Mouse (Mus musculus): ENCODE data around the gene Cabp2. TPM values are rescaled to one million over a fixed set of nuclear protein-coding genes. Genes with fewer than 3 reads are reported as not detected.

Gene Cabp2
- polyA plus RNA-seq, 1 experiment from 2014 or later, result not detected

DNA sequence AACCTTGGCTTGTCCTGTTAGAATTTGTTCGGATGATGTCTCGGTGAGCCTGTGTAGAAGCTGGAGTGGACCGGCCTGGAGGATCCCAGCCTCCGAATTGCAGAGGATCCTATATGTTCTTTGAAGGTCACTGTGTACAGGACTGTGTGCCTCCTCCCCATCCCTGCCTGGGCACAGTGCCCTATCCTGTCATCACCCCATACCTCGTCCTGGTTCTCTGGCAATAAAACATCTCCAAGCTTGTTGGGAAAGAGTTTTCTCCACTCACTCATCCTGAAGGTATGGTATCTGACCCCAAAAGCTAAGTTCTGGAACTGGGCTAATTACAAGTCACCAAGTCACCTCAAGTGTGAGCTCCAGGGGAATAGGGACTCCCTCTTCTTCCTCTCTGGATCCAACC, 5.7 kb downstream of the Cabp2 start:
- 84% methylated on average over 5 of the region's 5 CpGs for WGBS
- no peak for ATAC-seq (ENCODE audit: insufficient number of reproducible peaks, low FRiP score, low TSS enrichment, low read depth)
- no peak overlapping the region for H3K9ac ChIP-seq
- H3K36me3 ChIP-seq, result no peaks in the 10 kb centered on the region
- H3K4me1 ChIP-seq, result no peaks in the 10 kb centered on the region
- no peak overlapping the region for H3K27ac ChIP-seq
- H3K27me3 ChIP-seq, result 0 out of 2 replicates have a peak, but pooled peaks cover 12% of the 10 kb centered on the region
- H3K9me3 ChIP-seq, result no peaks in the 10 kb centered on the region
- H3K4me3 ChIP-seq, result no peak overlapping the region
- no peak overlapping the region for H3K4me2 ChIP-seq

DNA sequence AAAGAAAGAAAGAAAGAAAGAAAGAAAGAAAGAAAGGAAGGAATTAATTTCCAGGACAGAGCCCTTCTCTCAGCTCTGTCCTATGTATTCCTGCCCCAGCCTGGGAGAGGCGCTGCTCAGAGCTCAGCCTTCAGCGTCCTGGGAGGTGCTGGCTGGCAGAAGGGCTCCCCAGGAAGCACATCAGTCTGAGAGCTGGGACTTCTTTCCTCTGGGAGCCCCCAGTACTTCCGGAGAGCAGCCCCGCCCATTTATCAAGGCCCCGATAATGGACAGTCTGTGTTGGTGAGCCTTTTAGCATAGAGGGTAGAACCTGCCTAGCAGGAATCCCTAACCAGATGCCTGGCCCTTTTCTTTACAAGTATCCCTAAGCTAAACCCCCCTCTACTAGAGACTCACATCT, 6.8 kb downstream of the Cabp2 start:
- no peak overlapping the region for H3K9ac ChIP-seq
- no peak overlapping the region for H3K4me2 ChIP-seq
- no peaks in the 10 kb centered on the region for H3K36me3 ChIP-seq
- no peak overlapping the region for H3K4me3 ChIP-seq
- H3K4me1 ChIP-seq, result no peaks in the 10 kb centered on the region
- H3K9me3 ChIP-seq, result no peaks in the 10 kb centered on the region
- no peak for ATAC-seq (ENCODE audit: insufficient number of reproducible peaks, low FRiP score, low TSS enrichment, low read depth)
- WGBS, result 41% methylated on average over 5 of the region's 5 CpGs
- 0 out of 2 replicates have a peak, but pooled peaks cover 12% of the 10 kb centered on the region for H3K27me3 ChIP-seq
- H3K27ac ChIP-seq, result no peak overlapping the region

DNA sequence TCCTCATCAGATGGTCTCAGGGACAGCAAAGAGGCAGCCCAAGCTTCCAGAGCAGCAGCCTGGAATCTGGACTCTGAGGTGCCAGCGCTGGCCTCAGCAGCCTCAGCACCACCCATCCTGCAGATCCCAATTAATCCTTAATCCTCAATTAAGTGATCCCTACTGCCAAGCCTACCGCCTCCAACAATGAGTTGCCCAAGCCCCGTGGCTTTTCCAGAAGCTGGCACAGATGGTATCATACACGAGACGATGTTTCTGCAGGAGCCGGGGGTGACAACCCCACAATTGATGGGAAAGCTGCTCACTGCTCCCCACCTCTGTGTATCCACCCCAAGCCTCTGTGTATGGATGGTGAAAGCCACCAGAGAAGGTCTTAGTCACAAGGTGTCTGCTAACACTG, 7.8 kb downstream of the Cabp2 start:
- 0 out of 2 replicates have a peak, but pooled peaks cover 5% of the 10 kb centered on the region for H3K27me3 ChIP-seq
- H3K27ac ChIP-seq, result no peak overlapping the region
- ATAC-seq (ENCODE audit: insufficient number of reproducible peaks, low FRiP score, low TSS enrichment, low read depth), result no peak
- H3K36me3 ChIP-seq, result no peaks in the 10 kb centered on the region
- WGBS, result 80% methylated on average over 6 of the region's 6 CpGs
- no peak overlapping the region for H3K4me2 ChIP-seq
- no peak overlapping the region for H3K4me3 ChIP-seq
- no peak overlapping the region for H3K9ac ChIP-seq
- H3K9me3 ChIP-seq, result no peaks in the 10 kb centered on the region
- H3K4me1 ChIP-seq, result no peaks in the 10 kb centered on the region

DNA sequence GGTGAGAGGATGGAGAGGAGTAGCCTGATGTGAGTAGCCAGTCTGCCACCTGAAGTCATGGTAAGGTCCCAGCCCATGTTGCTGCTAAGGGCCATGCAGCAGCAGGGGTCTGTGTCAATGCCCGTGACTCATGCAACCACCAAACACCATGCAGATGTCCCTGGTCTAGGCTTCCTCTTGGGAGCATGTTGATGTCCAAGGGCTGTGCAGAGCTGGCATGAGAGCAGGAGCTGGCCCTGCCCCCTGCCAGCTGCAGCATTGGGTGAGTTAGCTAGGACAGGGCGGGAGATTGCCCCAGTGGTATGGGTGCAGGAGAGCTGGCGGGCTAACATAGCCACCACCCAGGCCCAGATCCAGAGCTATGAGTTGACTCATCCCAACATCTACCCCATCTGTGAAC, 9.1 kb downstream of the Cabp2 start:
- Histone ChIP-seq H3K36me3 (no peaks in the 10 kb centered on the region), H3K4me1 (no peaks in the 10 kb centered on the region; the same call in 1 of the 2 replicates), H3K9ac (no peak overlapping the region), H3K4me2 (no peak overlapping the region), H3K27ac (no peak overlapping the region), H3K27me3 (0 out of 2 replicates have a peak, but pooled peaks cover 4% of the 10 kb centered on the region), H3K4me3 (no peak overlapping the region), H3K9me3 (no peaks in the 10 kb centered on the region)
- WGBS, result 91% methylated on average over 3 of the region's 3 CpGs
- ATAC-seq (ENCODE audit: insufficient number of reproducible peaks, low FRiP score, low TSS enrichment, low read depth), result no peak

DNA sequence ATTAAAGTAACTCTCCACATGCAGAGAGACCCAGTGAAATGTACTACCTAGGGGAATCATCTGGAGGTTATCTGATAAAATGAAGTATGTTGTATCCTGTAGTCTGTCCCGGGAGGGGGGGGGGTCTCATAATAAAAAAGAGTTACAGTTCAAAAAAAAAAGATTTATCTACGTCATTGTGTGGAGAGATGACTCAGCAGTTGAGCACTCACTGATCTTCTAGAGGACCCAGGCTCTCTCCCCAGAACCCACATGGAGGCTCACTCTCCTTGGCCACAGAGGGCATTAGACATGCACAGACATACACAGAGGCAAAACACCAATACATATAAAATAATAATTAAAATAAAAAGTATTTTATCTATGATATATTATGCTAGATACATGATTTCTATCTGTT, 10.0 kb downstream of the Cabp2 start:
- H3K4me3 ChIP-seq, result no peak overlapping the region
- no peak for ATAC-seq (ENCODE audit: insufficient number of reproducible peaks, low FRiP score, low TSS enrichment, low read depth)
- peaks cover 6% of the 10 kb centered on the region; the same call in 1 of the 2 replicates for H3K4me1 ChIP-seq

DNA sequence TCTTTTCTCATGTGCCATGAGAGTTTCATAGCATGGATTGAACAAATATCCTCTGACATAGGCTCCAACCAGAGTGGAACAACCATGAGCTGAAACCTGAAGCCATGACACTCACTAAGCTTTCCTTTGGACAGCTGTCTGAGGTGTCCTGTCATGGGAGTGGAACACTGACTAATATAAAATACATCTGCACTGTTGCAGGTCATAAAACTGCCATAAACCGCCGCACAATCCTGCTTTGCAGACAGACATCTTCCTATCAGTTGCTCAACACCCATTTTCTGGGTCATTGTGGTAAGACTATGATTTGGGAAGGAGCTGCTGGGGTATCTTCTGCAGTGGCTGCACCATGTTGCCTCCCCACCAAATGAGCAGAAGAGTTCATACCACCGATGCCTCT, 11.4 kb downstream of the Cabp2 start:
- Histone ChIP-seq H3K4me1 (peaks cover 18% of the 10 kb centered on the region), H3K4me3 (no peak overlapping the region), H3K27me3 (0 out of 2 replicates have a peak, but pooled peaks cover 4% of the 10 kb centered on the region), H3K9me3 (no peaks in the 10 kb centered on the region), H3K36me3 (no peaks in the 10 kb centered on the region), H3K27ac (no peak overlapping the region), H3K9ac (no peak overlapping the region), H3K4me2 (no peak overlapping the region)
- 59% methylated on average over 3 of the region's 3 CpGs for WGBS
- no peak for ATAC-seq (ENCODE audit: insufficient number of reproducible peaks, low FRiP score, low TSS enrichment, low read depth)

More for the DNA sequence above, 10.0 kb downstream of the Cabp2 start:
- Histone ChIP-seq H3K9ac (no peak overlapping the region), H3K36me3 (no peaks in the 10 kb centered on the region), H3K27ac (no peak overlapping the region), H3K4me2 (no peak overlapping the region), H3K27me3 (0 out of 2 replicates have a peak, but pooled peaks cover 4% of the 10 kb centered on the region), H3K9me3 (no peaks in the 10 kb centered on the region)
- WGBS, result 38% methylated on average over 2 of the region's 2 CpGs

DNA sequence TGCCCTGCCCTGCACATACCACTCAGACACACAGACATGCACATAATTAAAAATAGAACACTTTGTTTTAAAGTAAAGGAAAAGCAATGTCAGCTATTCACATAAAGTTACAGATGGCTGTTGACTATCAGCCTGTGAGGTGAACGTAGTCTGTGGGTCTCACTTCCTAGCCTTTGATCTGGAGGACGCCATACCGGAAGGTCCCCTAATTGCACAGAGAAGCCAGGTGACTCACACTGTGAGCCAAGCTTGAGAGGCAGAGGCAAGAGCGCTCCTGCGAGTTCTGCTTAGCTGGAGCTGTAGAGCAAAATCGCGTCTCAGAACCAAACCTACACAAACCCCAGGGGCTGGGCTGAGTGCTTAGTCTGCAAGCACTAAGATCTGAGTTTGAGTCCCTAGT, 12.4 kb downstream of the Cabp2 start:
- no peak for ATAC-seq (ENCODE audit: insufficient number of reproducible peaks, low FRiP score, low TSS enrichment, low read depth)
- H3K9ac ChIP-seq, result no peak overlapping the region
- no peak overlapping the region for H3K4me3 ChIP-seq
- peaks cover 28% of the 10 kb centered on the region for H3K4me1 ChIP-seq
- 0 out of 2 replicates have a peak, but pooled peaks cover 4% of the 10 kb centered on the region for H3K27me3 ChIP-seq
- H3K27ac ChIP-seq, result no peak overlapping the region
- 43% methylated on average over 7 of the region's 7 CpGs for WGBS
- H3K36me3 ChIP-seq, result no peaks in the 10 kb centered on the region
- no peak overlapping the region for H3K4me2 ChIP-seq
- H3K9me3 ChIP-seq, result no peaks in the 10 kb centered on the region

DNA sequence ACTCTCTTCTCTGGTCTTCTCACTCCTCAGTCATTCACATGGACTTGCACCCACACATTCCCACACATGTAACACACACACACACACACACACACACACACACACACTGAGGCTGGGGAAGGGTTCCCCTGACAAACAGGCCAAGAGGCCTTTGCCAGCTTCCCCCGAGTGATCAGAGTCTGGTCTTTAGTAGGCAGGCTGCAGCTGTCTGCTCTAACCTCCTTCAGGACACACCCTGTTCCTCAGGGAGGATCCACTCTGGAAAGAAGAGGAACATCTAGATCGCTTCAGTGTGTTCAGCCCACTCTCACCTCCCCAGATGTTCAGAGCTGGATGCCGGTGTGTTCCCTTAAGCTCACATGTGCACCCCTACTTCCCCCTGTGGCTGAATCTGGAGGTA, 13.0 kb downstream of the Cabp2 start:
- no peak overlapping the region for H3K4me2 ChIP-seq
- no peaks in the 10 kb centered on the region for H3K36me3 ChIP-seq
- no peak overlapping the region for H3K27ac ChIP-seq
- no peak overlapping the region for H3K4me3 ChIP-seq
- H3K4me1 ChIP-seq, result peaks cover 33% of the 10 kb centered on the region
- ATAC-seq (ENCODE audit: insufficient number of reproducible peaks, low FRiP score, low TSS enrichment, low read depth), result no peak
- H3K9ac ChIP-seq, result no peak overlapping the region
- WGBS, result 60% methylated on average over 3 of the region's 3 CpGs
- H3K27me3 ChIP-seq, result peaks cover 4% of the 10 kb centered on the region; the same call in 1 of the 2 replicates
- no peaks in the 10 kb centered on the region for H3K9me3 ChIP-seq

DNA sequence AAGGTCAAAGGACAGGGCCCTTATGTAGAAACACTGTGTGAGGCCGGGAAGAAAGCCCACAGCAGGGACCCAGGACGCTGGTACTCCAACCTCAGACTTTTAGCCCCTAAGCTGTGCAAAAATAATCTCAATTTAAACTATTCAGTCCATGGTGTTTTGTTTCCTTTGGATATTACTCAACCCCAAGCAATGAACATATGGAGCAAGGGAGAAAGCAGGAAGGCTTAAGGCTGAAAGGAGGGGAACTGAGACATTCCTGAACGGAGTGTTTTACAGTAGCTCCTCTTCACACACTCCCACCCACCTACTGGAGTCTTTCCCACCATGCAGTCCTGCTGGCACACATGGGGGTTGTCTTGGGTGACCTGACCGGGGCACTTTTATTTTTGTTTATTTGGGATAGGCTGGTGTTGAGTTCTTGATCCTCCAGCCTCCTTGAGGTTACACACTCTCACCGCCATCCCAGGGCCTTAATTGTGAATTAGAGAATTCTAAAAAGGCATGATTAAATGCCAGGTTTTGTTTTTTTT, 13.5 kb downstream of the Cabp2 start:
- H3K4me1 ChIP-seq, result peaks cover 38% of the 10 kb centered on the region
- no peaks in the 10 kb centered on the region for H3K9me3 ChIP-seq
- H3K27ac ChIP-seq, result no peak overlapping the region
- 66% methylated on average over 5 of the region's 5 CpGs for WGBS
- H3K4me2 ChIP-seq, result no peak overlapping the region
- no peaks in the 10 kb centered on the region for H3K36me3 ChIP-seq
- no peak overlapping the region for H3K4me3 ChIP-seq
- H3K27me3 ChIP-seq, result peaks cover 7% of the 10 kb centered on the region
- no peak for ATAC-seq (ENCODE audit: insufficient number of reproducible peaks, low FRiP score, low TSS enrichment, low read depth)
- H3K9ac ChIP-seq, result no peak overlapping the region

DNA sequence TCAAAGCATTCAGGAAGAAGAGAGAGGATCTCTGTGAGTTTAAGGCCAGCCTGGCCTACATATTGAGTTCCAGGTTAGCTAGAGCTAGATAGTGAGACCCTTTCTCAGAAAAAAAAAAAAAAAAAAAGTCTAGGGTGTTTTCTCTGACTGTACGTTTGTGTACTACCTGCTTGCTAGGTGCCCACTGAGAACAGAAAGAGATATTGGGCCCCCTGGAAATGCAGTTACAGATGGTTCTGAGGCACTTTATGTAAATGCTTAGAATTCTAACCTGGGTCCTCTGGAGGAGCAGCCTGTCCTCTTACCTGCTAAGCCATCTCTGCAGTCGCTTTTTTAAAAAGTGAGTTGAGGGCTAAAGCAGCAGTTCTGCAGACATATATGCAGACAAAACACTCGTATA, 14.4 kb downstream of the Cabp2 start:
- 63% methylated on average over 3 of the region's 3 CpGs for WGBS
- no peak overlapping the region for H3K4me2 ChIP-seq
- no peaks in the 10 kb centered on the region for H3K36me3 ChIP-seq
- H3K4me3 ChIP-seq, result no peak overlapping the region
- no peaks in the 10 kb centered on the region for H3K9me3 ChIP-seq
- no peak for ATAC-seq (ENCODE audit: insufficient number of reproducible peaks, low FRiP score, low TSS enrichment, low read depth)
- H3K9ac ChIP-seq, result no peak overlapping the region
- H3K27ac ChIP-seq, result no peak overlapping the region
- H3K4me1 ChIP-seq, result peaks cover 48% of the 10 kb centered on the region
- H3K27me3 ChIP-seq, result peaks cover 16% of the 10 kb centered on the region

DNA sequence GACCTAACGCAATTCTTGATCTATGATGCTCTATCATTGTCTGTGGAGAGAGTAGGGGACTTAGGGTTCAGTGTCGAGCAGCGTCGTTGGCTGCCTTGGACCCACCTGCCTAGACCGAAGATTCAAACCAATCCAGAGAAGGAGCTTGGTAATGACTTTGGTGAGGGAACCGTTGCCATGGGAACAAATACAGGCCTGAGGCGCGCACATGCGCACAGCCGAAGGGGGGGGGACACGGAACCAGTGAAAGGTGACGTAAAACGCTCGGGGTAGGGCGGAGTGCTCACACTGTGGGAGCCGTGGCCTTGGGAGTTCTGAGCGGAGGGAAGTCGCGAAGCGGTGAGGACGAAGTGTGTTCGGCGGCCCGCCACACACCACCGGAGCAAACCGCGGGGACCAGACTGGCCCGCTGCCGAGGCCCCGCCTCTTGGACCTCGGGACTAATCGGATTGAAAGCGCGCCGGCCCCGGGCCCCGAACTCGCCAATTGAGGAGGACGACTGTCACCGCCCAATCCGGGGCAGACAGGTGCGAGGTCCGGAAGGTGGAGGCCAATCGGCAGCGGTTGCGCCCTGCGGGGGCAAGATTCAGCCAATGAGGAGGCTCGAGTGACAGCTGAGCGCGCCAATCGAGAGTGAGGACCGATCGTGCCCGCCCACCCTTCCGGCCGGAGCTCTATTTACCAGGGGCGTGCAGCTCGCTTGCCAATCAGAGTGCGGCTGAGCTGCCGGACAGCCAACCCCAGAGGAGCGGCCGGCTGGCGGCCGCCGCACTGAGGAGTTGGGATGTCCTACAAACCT, 15.5 kb downstream of the Cabp2 start, which contains the start of gene Cdk2ap2:
Cdk2ap2 (plus strand) TSS at position 541 of the 799 bp plus-strand sequence.
- under 1% methylated on average over 64 of the region's 65 CpGs for WGBS
- H3K27ac ChIP-seq, result peak within 1 kb of the TSS; percentile 88
- ATAC-seq (ENCODE audit: insufficient number of reproducible peaks, low FRiP score, low TSS enrichment, low read depth), result peak; percentile 90
- H3K4me1 ChIP-seq, result peaks cover 53% of the 10 kb centered on the region
- no peaks in the 10 kb centered on the region for H3K36me3 ChIP-seq
- H3K4me2 ChIP-seq, result peak within 1 kb of the TSS; percentile 91
- H3K4me3 ChIP-seq, result peak within 1 kb of the TSS; percentile 67
- peak within 1 kb of the TSS; percentile 39 for H3K9ac ChIP-seq
- H3K27me3 ChIP-seq, result peaks cover 27% of the 10 kb centered on the region
- no peaks in the 10 kb centered on the region for H3K9me3 ChIP-seq

DNA sequence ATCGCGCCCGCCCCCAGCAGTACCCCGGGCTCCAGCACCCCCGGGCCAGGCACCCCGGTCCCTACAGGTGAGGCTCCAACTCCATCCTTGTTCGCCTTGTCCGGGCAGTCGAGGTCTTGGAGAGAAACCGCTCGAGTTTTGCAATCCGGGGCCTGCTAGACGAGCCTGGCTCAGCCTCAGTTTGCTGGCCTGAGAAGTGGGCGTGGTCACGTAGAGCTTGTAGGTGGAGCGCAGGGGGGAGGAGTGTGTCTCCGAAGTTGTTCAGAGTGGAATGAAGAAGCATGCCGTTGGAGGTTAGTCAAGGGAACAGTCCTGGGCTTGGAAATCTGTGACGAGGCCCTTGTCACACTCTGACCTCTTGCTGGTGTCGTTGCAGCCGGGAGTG, 16.1 kb downstream of the Cabp2 start:
- H3K27ac ChIP-seq, result peak overlapping the region; percentile 83
- peak; percentile 20 for ATAC-seq (ENCODE audit: insufficient number of reproducible peaks, low FRiP score, low TSS enrichment, low read depth)
- 0 out of 2 replicates have a peak overlapping the region, but pooled peaks have one; percentile 17 for H3K9ac ChIP-seq
- peaks cover 53% of the 10 kb centered on the region for H3K4me1 ChIP-seq
- H3K4me3 ChIP-seq, result peak overlapping the region; percentile 67
- H3K4me2 ChIP-seq, result peak overlapping the region; percentile 91
- H3K9me3 ChIP-seq, result no peaks in the 10 kb centered on the region
- no peaks in the 10 kb centered on the region for H3K36me3 ChIP-seq
- WGBS, result 2% methylated on average over 21 of the region's 21 CpGs
- peaks cover 33% of the 10 kb centered on the region for H3K27me3 ChIP-seq
